Mouse (Mus musculus) thymus, adult 2 months (tissue): ENCODE results near the gene Nhlrc4.

Source experiments
- CTCF ChIP-seq: fragments of 200-500 bp; IDR thresholded peaks from 2 replicates; pipeline ENCODE4 v1.5.1; 2012; ENCODE audit warnings: mild to moderate bottlenecking, control low read depth, low read length, moderate library complexity, borderline replicate concordance; ENCODE audit not compliant: control insufficient read depth, poor library complexity, insufficient read depth; ENCODE audit errors: extremely low read depth
- POLR2A ChIP-seq: fragments of 200-500 bp; IDR thresholded peaks from 2 replicates; pipeline ENCODE4 v1.6.1; 2012; ENCODE audit warnings: mild to moderate bottlenecking, low read length, control low read depth, moderate library complexity; ENCODE audit not compliant: control insufficient read depth, poor library complexity, insufficient read depth; ENCODE audit errors: extremely low read depth

DNA sequence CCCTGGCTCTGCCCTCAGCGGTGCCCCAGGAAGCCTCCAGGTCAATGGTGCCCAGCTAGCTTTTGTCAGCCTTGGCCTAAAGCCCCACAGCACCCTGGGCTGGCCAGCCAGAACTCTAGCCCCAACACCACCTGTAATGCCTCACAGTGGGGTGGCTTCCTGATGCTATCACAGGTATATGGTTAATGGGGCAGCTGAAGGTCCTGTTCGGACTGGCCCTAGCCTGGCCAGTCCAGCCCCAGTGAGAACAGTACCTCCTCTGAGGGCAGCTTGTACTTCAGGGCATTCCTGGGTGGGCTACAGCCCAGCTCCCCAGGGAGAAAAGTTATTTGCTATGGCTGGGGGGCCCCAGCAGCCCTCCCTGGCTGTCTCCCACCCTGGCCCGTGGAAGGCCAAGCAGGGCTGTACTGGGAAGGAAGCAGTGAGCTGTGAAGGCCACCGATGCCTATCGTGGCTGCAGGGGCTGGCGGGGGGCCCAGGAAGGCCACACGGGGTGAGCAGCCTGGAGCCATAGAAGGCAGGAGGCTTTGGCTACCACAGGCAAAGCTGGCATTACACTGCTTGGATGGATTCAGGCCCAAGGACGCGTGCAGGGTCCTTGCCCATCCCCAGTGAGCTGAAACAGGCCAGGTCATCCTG is 875 bp upstream of the Nhlrc4 start:
- no peak for TF ChIP-seq CTCF
- TF ChIP-seq POLR2A = no peak
